Mouse (Mus musculus): Measurements from ENCODE around the gene Anxa6. TPM values are rescaled to one million over a fixed set of nuclear protein-coding genes. Genes with fewer than 3 reads are reported as not detected.

The Anxa6 gene
- total and polyA plus RNA-seq, 3 experiments = 115 to 168 (median 162) TPM

DNA sequence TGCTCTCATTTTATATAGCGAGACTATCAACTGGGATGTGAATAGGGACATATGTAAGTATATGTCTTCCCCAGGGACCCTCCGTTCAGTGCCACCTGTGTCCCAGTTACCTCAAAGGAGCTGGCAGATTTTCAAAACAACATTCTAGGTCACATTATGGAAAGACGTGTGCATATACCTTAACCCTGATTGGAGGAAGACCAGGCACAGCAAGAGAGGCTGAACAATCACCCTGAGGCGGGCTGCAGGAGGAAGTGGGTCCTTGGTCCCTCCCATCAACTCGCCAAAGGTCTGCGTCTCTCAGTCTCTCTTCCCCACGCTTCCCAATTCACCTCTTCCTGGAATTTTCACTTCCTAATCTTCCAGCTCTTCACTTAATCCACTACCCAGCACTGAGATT, 76.3 kb downstream of the Anxa6 start:
- in situ Hi-C loops (cut with MboI; ENCODE audit: low pct_ligation_motif_present, low pct_unique_long_range_greater_than_20kb, low sequenced_read_pairs) = no loop called here
- H3K27ac ChIP-seq (ENCODE audit: insufficient read depth, low read depth) = peak overlapping the region; percentile 63

DNA sequence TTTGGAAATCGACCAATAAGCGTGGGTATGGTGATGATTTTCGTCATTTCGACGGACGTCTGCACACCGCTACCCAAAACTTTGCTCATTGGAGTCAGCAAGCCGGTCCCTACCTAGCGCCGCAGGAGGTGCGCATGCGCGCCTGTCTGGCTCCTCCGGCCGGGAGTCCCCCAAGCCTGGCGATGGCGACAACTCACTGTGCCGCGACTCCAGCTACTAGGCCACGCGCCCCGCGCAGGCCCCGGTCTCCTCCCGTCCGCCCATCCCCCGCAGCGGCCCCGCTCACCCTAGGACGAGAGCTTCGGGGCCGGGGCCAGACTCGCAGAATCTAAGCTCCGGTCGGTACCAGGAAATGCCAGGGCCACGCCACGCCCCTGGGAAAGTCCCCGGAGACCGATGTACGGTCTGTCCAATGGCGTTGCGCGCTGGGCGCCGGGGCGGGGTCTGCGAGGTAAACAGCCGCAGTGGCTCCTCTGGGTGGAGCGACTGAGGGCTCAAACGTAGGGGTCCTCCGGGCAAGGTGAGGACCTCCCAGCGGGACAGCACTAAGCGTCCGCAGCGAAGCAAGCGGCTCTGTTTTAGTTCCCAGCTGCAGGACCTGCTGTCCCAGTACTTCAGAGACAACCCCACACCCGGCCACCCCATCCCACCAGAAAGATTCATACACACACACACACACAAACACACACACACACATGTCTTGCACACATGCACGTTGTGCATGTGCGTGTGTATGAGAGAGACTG, 77.3 kb downstream of the Anxa6 start:
- peak; percentile 98 for DNase-seq (ENCODE audit: extremely low read depth)
- H3K4me3 ChIP-seq (replicated peaks in 1 of 3; ENCODE audit: low read depth in 2 of 3, low read length in 2 of 3, poor library complexity in 1 of 3) = peak overlapping the region; percentile 62 to 86 (median 63)
- peaks cover 84% of the 10 kb centered on the region for H3K79me2 ChIP-seq (replicated peaks; ENCODE audit: control insufficient read depth, extremely low read depth, insufficient read depth, poor library complexity, severe bottlenecking)
- peak overlapping the region; percentile 75 for H3K4me2 ChIP-seq (ENCODE audit: insufficient read depth, low read depth, poor library complexity, severe bottlenecking)
- no peaks in the 10 kb centered on the region for H3K9me3 ChIP-seq (replicated peaks; ENCODE audit: low read length)
- peak overlapping the region; percentile 58 for H3K9ac ChIP-seq (ENCODE audit: insufficient read depth, low read depth)
- H3K4me1 ChIP-seq (ENCODE audit: control insufficient read depth in 1 of 2, insufficient read depth in 2 of 2) = peaks cover 41 to 89% of the 10 kb centered on the region in 2 experiments
- in situ Hi-C loops (cut with MboI; ENCODE audit: low pct_ligation_motif_present, low pct_unique_long_range_greater_than_20kb, low sequenced_read_pairs) = no loop called here
- H3K27me3 ChIP-seq (replicated peaks) = no peaks in the 10 kb centered on the region
- H3K36me3 ChIP-seq (replicated peaks in 1 of 2; ENCODE audit: control insufficient read depth in 1 of 2, insufficient read depth in 1 of 2, low read length in 1 of 2) = peaks cover 15 to 41% of the 10 kb centered on the region in 2 experiments
- H3K27ac ChIP-seq (ENCODE audit: insufficient read depth, low read depth) = peak overlapping the region; percentile 70
- dilution Hi-C loops (cut with MboI; ENCODE audit: extremely low pct_ligation_motif_present, extremely low pct_unique_long_range_greater_than_20kb, low sequenced_read_pairs) = no loop called here
- TF ChIP-seq HCFC1 (IDR thresholded peaks at IDR 0.05; ENCODE audit: low read depth, low read length) (peak; percentile 72), MEF2A (IDR thresholded peaks at IDR 0.05; ENCODE audit: borderline replicate concordance, low read depth, low read length) (peak; percentile 60), SIN3A (IDR thresholded peaks at IDR 0.05; ENCODE audit: low read length) (peak; percentile 76; the same call in 1 of the 2 replicates), GABPA (IDR thresholded peaks at IDR 0.05; ENCODE audit: insufficient replicate concordance, low read depth, low read length) (no peak), NELFE (IDR thresholded peaks at IDR 0.05; ENCODE audit: low read depth, low read length) (peak; percentile 84), MAFK (IDR thresholded peaks at IDR 0.05; ENCODE audit: insufficient replicate concordance, low read length) (no peak), JUND (conservative IDR thresholded peaks at IDR 0.05; ENCODE audit: low read depth, low read length) (no peak), POLR2A (IDR thresholded peaks at IDR 0.05; ENCODE audit: low read depth, low read length) (peak; percentile 75), NRF1 (IDR thresholded peaks at IDR 0.05; ENCODE audit: low read depth, low read length) (peak; percentile 98), KAT2A (IDR thresholded peaks at IDR 0.05; ENCODE audit: insufficient replicate concordance, low read length) (0 out of 2 replicates have a peak, but pooled peaks have one; percentile 63), EP300 (IDR thresholded peaks at IDR 0.05; ENCODE audit: low read length) (no peak), ZNF384 (IDR thresholded peaks at IDR 0.05; ENCODE audit: low read depth, low read length) (no peak), SMC3 (IDR thresholded peaks at IDR 0.05; ENCODE audit: low read depth, low read length) (no peak; the same call in 1 of the 2 replicates), TBP (conservative IDR thresholded peaks at IDR 0.05; ENCODE audit: low read depth, low read length) (no peak), POLR2AphosphoS2 (IDR thresholded peaks at IDR 0.05; ENCODE audit: low read depth, low read length) (peak; percentile 93), IRF4 (IDR thresholded peaks at IDR 0.05; ENCODE audit: low read depth, low read length) (peak; percentile 58; the same call in 1 of the 2 replicates), USF1 (IDR thresholded peaks at IDR 0.05; ENCODE audit: low read depth, low read length) (no peak), TCF12 (IDR thresholded peaks at IDR 0.05; ENCODE audit: low read depth, low read length) (peak; percentile 57; the same call in 1 of the 2 replicates), PAX5 (IDR thresholded peaks at IDR 0.05; ENCODE audit: low read length) (no peak), ZMIZ1 (IDR thresholded peaks at IDR 0.05; ENCODE audit: low read depth, low read length) (peak; percentile 69; the same call in 1 of the 2 replicates), E2F4 (IDR thresholded peaks at IDR 0.05; ENCODE audit: insufficient replicate concordance, low read depth, low read length) (no peak), UBTF (IDR thresholded peaks at IDR 0.05; ENCODE audit: low read depth, low read length) (no peak), BHLHE40 (IDR thresholded peaks at IDR 0.05; ENCODE audit: low read depth, low read length) (no peak), JUN (IDR thresholded peaks at IDR 0.05; ENCODE audit: insufficient read depth, low read depth, low read length) (no peak)

More for the DNA sequence above, 76.3 kb downstream of the Anxa6 start:
- H3K27me3 ChIP-seq (replicated peaks) = no peaks in the 10 kb centered on the region
- H3K9me3 ChIP-seq (replicated peaks; ENCODE audit: low read length) = no peaks in the 10 kb centered on the region
- peak overlapping the region; percentile 75 for H3K4me2 ChIP-seq (ENCODE audit: insufficient read depth, low read depth, poor library complexity, severe bottlenecking)
- peaks cover 32 to 83% of the 10 kb centered on the region in 2 experiments for H3K4me1 ChIP-seq (ENCODE audit: control insufficient read depth in 1 of 2, insufficient read depth in 2 of 2)
- no peak for TF ChIP-seq RCOR1 (conservative IDR thresholded peaks at IDR 0.05; ENCODE audit: low read depth, low read length)
- no peak for TF ChIP-seq USF2 (conservative IDR thresholded peaks at IDR 0.05; ENCODE audit: low read depth, low read length)
- TF ChIP-seq NELFE (IDR thresholded peaks at IDR 0.05; ENCODE audit: low read depth, low read length) = no peak
- TF ChIP-seq SIN3A (IDR thresholded peaks at IDR 0.05; ENCODE audit: low read length) = no peak
- TF ChIP-seq SMC3 (IDR thresholded peaks at IDR 0.05; ENCODE audit: low read depth, low read length) = no peak
- TF ChIP-seq ETS1 (conservative IDR thresholded peaks at IDR 0.05; ENCODE audit: low read depth, low read length) = no peak
- no peak for TF ChIP-seq POLR2AphosphoS2 (IDR thresholded peaks at IDR 0.05; ENCODE audit: low read depth, low read length)
- TF ChIP-seq KAT2A (IDR thresholded peaks at IDR 0.05; ENCODE audit: insufficient replicate concordance, low read length) = no peak
- TF ChIP-seq MAFK (IDR thresholded peaks at IDR 0.05; ENCODE audit: insufficient replicate concordance, low read length) = no peak
- no peak for TF ChIP-seq USF1 (IDR thresholded peaks at IDR 0.05; ENCODE audit: low read depth, low read length)
- no peak for TF ChIP-seq PAX5 (IDR thresholded peaks at IDR 0.05; ENCODE audit: low read length)
- TF ChIP-seq NRF1 (IDR thresholded peaks at IDR 0.05; ENCODE audit: low read depth, low read length) = no peak
- no peak for TF ChIP-seq TCF12 (IDR thresholded peaks at IDR 0.05; ENCODE audit: low read depth, low read length)
- TF ChIP-seq CTCF (conservative IDR thresholded peaks at IDR 0.05 in 1 of 2, IDR thresholded peaks at IDR 0.05 in 1 of 2; ENCODE audit: low read depth in 2 of 2, low read length in 2 of 2) = no peak
- TF ChIP-seq JUN (IDR thresholded peaks at IDR 0.05; ENCODE audit: insufficient read depth, low read depth, low read length) = no peak
- no peak for TF ChIP-seq POLR2A (IDR thresholded peaks at IDR 0.05; ENCODE audit: low read depth, low read length)
- no peak for TF ChIP-seq RAD21 (IDR thresholded peaks at IDR 0.05; ENCODE audit: low read depth, low read length)
- TF ChIP-seq IRF4 (IDR thresholded peaks at IDR 0.05; ENCODE audit: low read depth, low read length) = no peak
- peaks cover 84% of the 10 kb centered on the region for H3K79me2 ChIP-seq (replicated peaks; ENCODE audit: control insufficient read depth, extremely low read depth, insufficient read depth, poor library complexity, severe bottlenecking)
- H3K4me3 ChIP-seq (replicated peaks in 1 of 3; ENCODE audit: low read depth in 2 of 3, low read length in 2 of 3, poor library complexity in 1 of 3) = peak overlapping the region in 1 of 3 experiments; percentile 3
- dilution Hi-C loops (cut with MboI; ENCODE audit: extremely low pct_ligation_motif_present, extremely low pct_unique_long_range_greater_than_20kb, low sequenced_read_pairs) = no loop called here
- peaks cover 6 to 31% of the 10 kb centered on the region in 2 experiments for H3K36me3 ChIP-seq (replicated peaks in 1 of 2; ENCODE audit: control insufficient read depth in 1 of 2, insufficient read depth in 1 of 2, low read length in 1 of 2)
- DNase-seq (ENCODE audit: extremely low read depth) = no peak
- peak overlapping the region; percentile 31; the same call in 1 of the 2 replicates for H3K9ac ChIP-seq (ENCODE audit: insufficient read depth, low read depth)

All from CH12.LX (cell line).